Mouse (Mus musculus): ENCODE measurements around the gene Gm49373. TPM values are rescaled to one million over a fixed set of nuclear protein-coding genes. Genes with fewer than 3 reads are reported as not detected.

The Gm49373 gene
- polyA plus RNA-seq, 2 experiments: 1.0 to 1.9 TPM

DNA sequence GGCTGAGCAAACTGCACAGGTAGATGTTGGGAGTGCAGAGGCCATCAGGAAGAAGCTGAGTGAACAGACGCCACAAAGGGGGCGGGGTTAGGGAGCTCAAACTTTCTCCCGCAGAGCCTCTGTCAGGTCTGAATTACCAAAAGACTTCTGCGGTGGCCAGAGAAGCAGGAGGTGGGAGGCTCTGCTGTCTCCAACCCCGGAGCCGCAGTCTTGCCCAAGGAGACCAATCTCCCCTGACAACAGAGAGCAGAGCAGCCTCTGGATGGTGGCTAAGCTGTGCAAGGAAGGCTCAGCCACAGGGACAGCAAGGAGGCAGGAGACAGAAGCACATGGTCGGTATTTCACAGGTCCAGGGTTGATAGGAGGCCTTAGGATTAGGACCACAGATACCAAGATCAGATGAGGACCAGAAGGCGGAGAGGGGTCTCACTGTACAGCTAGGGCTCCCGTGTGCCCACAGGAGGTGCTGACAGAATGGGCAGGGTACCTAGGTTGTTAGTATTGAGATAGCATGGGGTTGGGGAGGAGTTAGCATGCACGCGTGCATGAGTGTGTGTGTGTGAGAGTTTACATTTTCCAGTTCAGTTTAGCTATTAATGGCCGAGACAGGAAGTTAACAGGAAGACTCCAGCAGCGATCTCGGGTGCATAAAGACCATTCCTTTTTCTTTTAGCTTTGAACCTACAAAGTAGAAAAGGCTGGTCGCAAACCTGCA is 27.7 kb upstream of the Gm49373 start:
- Histone ChIP-seq H3K9me3 (ENCODE audit: control insufficient read depth, low read length) (no peaks in the 10 kb centered on the region), H3K27ac (replicated peaks; ENCODE audit: low read depth, low read length) (no peak overlapping the region), H3K36me3 (ENCODE audit: control insufficient read depth, insufficient read depth, low read length) (no peaks in the 10 kb centered on the region), H3K27me3 (ENCODE audit: control insufficient read depth, insufficient read depth, low read length) (no peaks in the 10 kb centered on the region), H3K4me1 (ENCODE audit: control insufficient read depth, insufficient read depth, low read length) (no peaks in the 10 kb centered on the region), H3K4me3 (replicated peaks; ENCODE audit: low read length) (no peak overlapping the region), H3K9ac (ENCODE audit: low read depth, low read length, severe bottlenecking) (0 out of 2 replicates have a peak overlapping the region, but pooled peaks have one; percentile 31), H3K4me2 (replicated peaks; ENCODE audit: low read depth, low read length, severe bottlenecking) (no peak overlapping the region)
- ATAC-seq (ENCODE audit: low FRiP score, low read depth) (no peak), DNase-seq (ENCODE audit: low spot score) (no peak)
- WGBS: 47% methylated on average over 15 of the region's 15 CpGs
- TF ChIP-seq POLR2A (IDR thresholded peaks at IDR 0.05; ENCODE audit: borderline replicate concordance, extremely low read depth, insufficient read depth, insufficient read length): no peak

DNA sequence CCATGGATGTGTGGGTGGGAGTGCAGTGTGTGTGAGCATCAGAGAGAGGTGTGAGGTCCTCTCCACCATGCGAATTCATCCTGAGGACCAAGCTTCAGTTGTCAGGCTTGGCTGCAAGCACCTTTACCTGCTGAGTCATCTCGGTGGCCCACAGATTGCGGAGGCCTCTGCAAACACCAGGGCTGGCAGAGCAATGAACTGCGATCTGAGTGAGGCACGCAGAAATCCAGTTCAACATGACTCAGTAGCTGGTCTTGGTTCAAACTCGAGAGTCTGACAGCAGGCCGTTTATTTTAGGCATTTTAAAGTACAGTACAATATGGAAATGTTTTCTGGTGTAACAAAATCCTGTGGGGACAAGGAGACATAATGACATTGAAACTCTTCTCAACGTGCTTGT is 24.9 kb upstream of the Gm49373 start:
- no peak for ATAC-seq (ENCODE audit: low FRiP score, low read depth)
- Histone ChIP-seq H3K4me1 (ENCODE audit: control insufficient read depth, insufficient read depth, low read length) (no peaks in the 10 kb centered on the region), H3K27me3 (ENCODE audit: control insufficient read depth, insufficient read depth, low read length) (no peaks in the 10 kb centered on the region), H3K9me3 (ENCODE audit: control insufficient read depth, low read length) (no peaks in the 10 kb centered on the region), H3K9ac (ENCODE audit: low read depth, low read length, severe bottlenecking) (no peak overlapping the region), H3K27ac (replicated peaks; ENCODE audit: low read depth, low read length) (no peak overlapping the region), H3K36me3 (ENCODE audit: control insufficient read depth, insufficient read depth, low read length) (no peaks in the 10 kb centered on the region), H3K4me3 (replicated peaks; ENCODE audit: low read length) (no peak overlapping the region), H3K4me2 (replicated peaks; ENCODE audit: low read depth, low read length, severe bottlenecking) (no peak overlapping the region)
- DNase-seq (ENCODE audit: low spot score): no peak
- no peak for TF ChIP-seq POLR2A (IDR thresholded peaks at IDR 0.05; ENCODE audit: borderline replicate concordance, extremely low read depth, insufficient read depth, insufficient read length)
- WGBS: 79% methylated on average over 8 of the region's 8 CpGs

DNA sequence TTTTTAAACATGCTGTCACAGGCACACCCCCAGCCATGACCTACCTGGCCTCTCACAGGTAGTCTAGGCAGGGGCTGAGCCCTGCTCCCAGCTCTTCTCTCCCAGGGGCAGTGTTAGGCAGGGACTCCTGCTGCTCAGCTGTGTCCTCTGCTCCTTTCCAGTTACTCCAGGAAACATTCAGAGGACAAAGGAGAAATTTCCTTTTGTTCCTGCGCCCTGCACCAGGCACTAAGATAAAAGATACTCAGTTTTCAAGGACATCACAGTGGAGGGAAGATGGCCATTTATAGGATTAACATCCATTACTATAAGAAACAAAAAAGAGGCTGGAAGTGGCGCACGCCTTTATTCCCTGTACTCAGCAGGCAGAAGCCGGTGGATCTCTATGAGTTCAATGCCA is 23.1 kb upstream of the Gm49373 start:
- DNase-seq (ENCODE audit: low spot score): no peak
- no peak overlapping the region for H3K27ac ChIP-seq (replicated peaks; ENCODE audit: low read depth, low read length)
- H3K27me3 ChIP-seq (ENCODE audit: control insufficient read depth, insufficient read depth, low read length): no peaks in the 10 kb centered on the region
- no peaks in the 10 kb centered on the region for H3K36me3 ChIP-seq (ENCODE audit: control insufficient read depth, insufficient read depth, low read length)
- no peak overlapping the region for H3K4me2 ChIP-seq (replicated peaks; ENCODE audit: low read depth, low read length, severe bottlenecking)
- no peak for ATAC-seq (ENCODE audit: low FRiP score, low read depth)
- no peaks in the 10 kb centered on the region for H3K9me3 ChIP-seq (ENCODE audit: control insufficient read depth, low read length)
- no peak overlapping the region for H3K4me3 ChIP-seq (replicated peaks; ENCODE audit: low read length)
- H3K4me1 ChIP-seq (ENCODE audit: control insufficient read depth, insufficient read depth, low read length): peaks cover under 1% of the 10 kb centered on the region; the same call in 1 of the 2 replicates
- H3K9ac ChIP-seq (ENCODE audit: low read depth, low read length, severe bottlenecking): no peak overlapping the region
- WGBS: 94% methylated on average over 4 of the region's 4 CpGs
- no peak for TF ChIP-seq POLR2A (IDR thresholded peaks at IDR 0.05; ENCODE audit: borderline replicate concordance, extremely low read depth, insufficient read depth, insufficient read length)

DNA sequence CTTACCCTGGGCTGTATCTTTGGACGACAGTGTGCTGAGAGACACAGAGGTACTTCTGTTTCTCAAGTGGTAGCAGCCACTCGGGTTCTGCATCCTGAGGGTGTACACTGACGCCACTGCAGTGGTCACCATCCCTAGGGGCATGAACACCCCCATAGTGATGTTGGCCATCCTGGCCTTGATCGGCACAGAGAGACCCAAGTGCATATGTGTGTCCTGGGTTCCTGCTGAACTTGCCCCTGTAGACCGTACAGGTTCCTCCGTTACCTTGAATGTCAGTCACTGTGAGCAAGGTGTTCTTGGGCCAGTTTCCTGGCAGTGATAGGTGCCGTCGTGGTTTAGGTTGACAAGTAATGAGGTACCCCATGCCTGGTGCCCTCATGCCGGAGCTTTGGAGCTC is 20.5 kb upstream of the Gm49373 start:
- WGBS: 93% methylated on average over 9 of the region's 9 CpGs
- Histone ChIP-seq H3K9me3 (ENCODE audit: control insufficient read depth, low read length) (no peaks in the 10 kb centered on the region), H3K9ac (ENCODE audit: low read depth, low read length, severe bottlenecking) (no peak overlapping the region), H3K4me2 (replicated peaks; ENCODE audit: low read depth, low read length, severe bottlenecking) (no peak overlapping the region), H3K4me3 (replicated peaks; ENCODE audit: low read length) (no peak overlapping the region), H3K36me3 (ENCODE audit: control insufficient read depth, insufficient read depth, low read length) (peaks cover 19% of the 10 kb centered on the region), H3K27me3 (ENCODE audit: control insufficient read depth, insufficient read depth, low read length) (no peaks in the 10 kb centered on the region), H3K4me1 (ENCODE audit: control insufficient read depth, insufficient read depth, low read length) (peaks cover 5% of the 10 kb centered on the region; the same call in 1 of the 2 replicates), H3K27ac (replicated peaks; ENCODE audit: low read depth, low read length) (no peak overlapping the region)
- no peak for DNase-seq (ENCODE audit: low spot score)
- TF ChIP-seq POLR2A (IDR thresholded peaks at IDR 0.05; ENCODE audit: borderline replicate concordance, extremely low read depth, insufficient read depth, insufficient read length): no peak
- no peak for ATAC-seq (ENCODE audit: low FRiP score, low read depth)

DNA sequence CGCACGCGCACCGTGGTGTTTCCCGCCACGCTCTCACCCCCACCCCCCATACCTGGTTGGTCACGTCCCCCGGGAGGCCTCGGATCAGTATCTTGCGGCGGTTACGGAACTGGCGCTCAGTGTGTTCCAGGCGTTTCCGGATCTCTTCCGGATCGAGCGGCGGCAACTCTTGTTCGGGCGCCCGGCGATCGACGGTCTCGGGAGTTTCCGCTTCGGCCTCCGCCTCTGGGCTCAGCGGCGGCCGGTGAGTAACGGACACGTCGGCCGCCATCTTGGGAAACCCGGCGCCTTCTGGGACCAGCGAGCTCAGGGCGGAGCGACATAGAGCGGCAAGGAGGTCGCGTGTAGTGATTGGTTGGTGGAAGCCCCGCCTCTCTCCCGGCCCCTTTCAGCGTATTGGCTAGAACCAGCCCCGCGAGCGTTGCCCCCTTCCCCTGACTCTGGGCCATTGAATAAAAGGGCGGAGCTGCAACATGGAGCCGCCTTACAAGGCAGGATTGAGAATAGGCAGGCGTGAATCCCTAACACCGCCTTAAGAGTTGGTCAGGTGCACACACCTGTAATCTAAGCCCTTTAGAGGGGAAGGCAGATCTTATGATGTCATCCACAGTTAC is 18.9 kb upstream of the Gm49373 start, which contains the start of the genes Gm38431 and Raver1:
Gene Gm38431 (minus strand): TSS at position 291 of the 614 bp plus-strand sequence.
Gene Raver1 (minus strand): TSS at position 302 of the 614 bp plus-strand sequence.
- Histone ChIP-seq H3K4me1 (ENCODE audit: control insufficient read depth, insufficient read depth, low read length) (peaks cover 5% of the 10 kb centered on the region; the same call in 1 of the 2 replicates), H3K4me2 (replicated peaks; ENCODE audit: low read depth, low read length, severe bottlenecking) (peak within 1 kb of the TSS; percentile 82), H3K36me3 (ENCODE audit: control insufficient read depth, insufficient read depth, low read length) (peaks cover 36% of the 10 kb centered on the region), H3K4me3 (replicated peaks; ENCODE audit: low read length) (peak within 1 kb of the TSS; percentile 76), H3K9me3 (ENCODE audit: control insufficient read depth, low read length) (no peaks in the 10 kb centered on the region), H3K27me3 (ENCODE audit: control insufficient read depth, insufficient read depth, low read length) (no peaks in the 10 kb centered on the region), H3K27ac (replicated peaks; ENCODE audit: low read depth, low read length) (peak within 1 kb of the TSS; percentile 89), H3K9ac (ENCODE audit: low read depth, low read length, severe bottlenecking) (peak within 1 kb of the TSS; percentile 86)
- ATAC-seq (ENCODE audit: low FRiP score, low read depth): peak; percentile 100
- TF ChIP-seq POLR2A (IDR thresholded peaks at IDR 0.05; ENCODE audit: borderline replicate concordance, extremely low read depth, insufficient read depth, insufficient read length): peak; percentile 97; the same call in 1 of the 2 replicates
- peak; percentile 100 for DNase-seq (ENCODE audit: low spot score)
- WGBS: under 1% methylated on average over 51 of the region's 54 CpGs

All from limb, embryonic 14.5 days (tissue).